Mouse (Mus musculus) cortical plate, adult 2 months (tissue): ENCODE measurements around the gene Inpp5a. TPM values are rescaled to one million over a fixed set of nuclear protein-coding genes. Genes with fewer than 3 reads are reported as not detected.

ENCODE experiments used
- H3K27ac ChIP-seq: fragments of 200-500 bp; 2 replicates; pipeline ENCODE4 v1.5.1; 2012; ENCODE audit warnings: low read length, control low read depth, inconsistent platforms; ENCODE audit not compliant: insufficient read depth
- H3K4me1 ChIP-seq: fragments of 200-500 bp; 2 replicates; pipeline ENCODE4 v1.6.1; 2011; ENCODE audit warnings: low read length; ENCODE audit not compliant: control insufficient read depth, insufficient read depth
- H3K4me3 ChIP-seq: fragments of 200-500 bp; 2 replicates; pipeline ENCODE4 v1.5.1; 2011; ENCODE audit warnings: mild to moderate bottlenecking, low read length, control low read depth; ENCODE audit not compliant: insufficient read depth
- CTCF ChIP-seq: fragments of 200-500 bp; IDR thresholded peaks from 2 replicates; pipeline ENCODE4 v1.5.1; 2011; ENCODE audit warnings: mild to moderate bottlenecking, control low read depth, low read length; ENCODE audit not compliant: insufficient read depth; ENCODE audit errors: extremely low read depth
- POLR2A ChIP-seq: fragments of 200-500 bp; IDR thresholded peaks from 2 replicates; pipeline ENCODE4 v1.6.1; 2011; ENCODE audit warnings: mild to moderate bottlenecking, low read length, control low read depth; ENCODE audit not compliant: insufficient read depth; ENCODE audit errors: extremely low read depth
- polyA plus RNA-seq: library from polyadenylated mRNA; depleted of rRNA; stranded (reverse); fragments of >200 nt; gene quantifications from 2 replicates; pipeline ENCODE4 v1.2.3, GENCODE M21; 2012

Gene Inpp5a
- polyA plus RNA-seq, 1 experiment: 27.8 TPM

- Histone ChIP-seq H3K4me3 (no peak overlapping the region), H3K27ac (no peak overlapping the region), H3K4me1 (peaks cover 9% of the 10 kb centered on the region)
- TF ChIP-seq POLR2A: no peak
- no peak for TF ChIP-seq CTCF
Observed at GRCm38 (mm10) chr7:139467896-139468279, 79.0 kb downstream of the Inpp5a start.

- Histone ChIP-seq H3K27ac (no peak overlapping the region), H3K4me1 (peaks cover 11% of the 10 kb centered on the region), H3K4me3 (no peak overlapping the region)
- TF ChIP-seq POLR2A (no peak), CTCF (no peak)
Observed at GRCm38 (mm10) chr7:139468440-139468839, 79.5 kb downstream of the Inpp5a start.

- TF ChIP-seq CTCF (no peak), POLR2A (no peak)
- Histone ChIP-seq H3K27ac (no peak overlapping the region), H3K4me1 (peaks cover 11% of the 10 kb centered on the region), H3K4me3 (no peak overlapping the region)
Observed at GRCm38 (mm10) chr7:139469457-139469856, 80.5 kb downstream of the Inpp5a start.

- Histone ChIP-seq H3K27ac (no peak overlapping the region), H3K4me3 (no peak overlapping the region), H3K4me1 (peaks cover 11% of the 10 kb centered on the region)
- no peak for TF ChIP-seq POLR2A
- no peak for TF ChIP-seq CTCF
Observed at GRCm38 (mm10) chr7:139470481-139470880, 81.6 kb downstream of the Inpp5a start.

GRCm38 (mm10) chr7:139472052-139472451, 83.1 kb downstream of the Inpp5a start:
- no peak overlapping the region for H3K4me3 ChIP-seq
- peaks cover 12% of the 10 kb centered on the region for H3K4me1 ChIP-seq
- H3K27ac ChIP-seq: no peak overlapping the region
- TF ChIP-seq CTCF: no peak
- TF ChIP-seq POLR2A: no peak

DNA sequence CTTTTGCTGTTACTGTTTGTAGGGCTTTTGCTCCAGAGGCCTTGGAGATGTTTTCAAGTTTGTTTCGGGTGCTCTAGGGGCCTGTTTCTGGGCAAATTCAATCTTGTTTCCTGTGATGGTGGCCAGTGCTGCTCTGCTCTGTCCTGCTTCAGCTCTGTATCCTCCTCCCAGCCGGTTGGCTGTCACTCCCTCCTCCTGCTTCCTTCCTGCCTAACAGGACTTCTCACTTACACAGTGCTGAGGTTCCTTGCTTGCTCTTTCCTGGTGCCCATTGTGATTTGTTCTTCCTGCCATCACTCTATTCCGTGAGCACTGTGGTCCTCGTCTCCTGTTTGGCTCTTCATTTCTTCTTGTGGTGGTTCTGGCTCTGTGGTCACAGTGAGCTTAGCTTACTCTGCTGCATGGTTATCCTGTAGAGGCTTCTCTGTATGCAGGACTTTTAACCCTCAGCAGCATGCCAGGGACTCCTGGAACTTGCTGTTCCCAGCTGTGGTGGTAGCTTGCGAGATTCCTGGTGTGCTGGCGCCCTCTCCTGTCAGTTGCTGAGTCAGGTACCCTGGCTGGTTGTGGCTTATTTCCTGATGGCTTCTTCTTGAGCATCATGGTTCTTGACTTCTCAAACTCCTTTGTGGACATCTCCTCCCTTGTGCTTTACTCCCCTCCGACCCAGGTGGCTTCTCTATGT, 84.1 kb downstream of the Inpp5a start:
- peak; percentile 96 for TF ChIP-seq CTCF
- TF ChIP-seq POLR2A: no peak
- Histone ChIP-seq H3K4me1 (peaks cover 12% of the 10 kb centered on the region), H3K4me3 (no peak overlapping the region), H3K27ac (no peak overlapping the region)

GRCm38 (mm10) chr7:139475896-139476295, 87.0 kb downstream of the Inpp5a start:
- Histone ChIP-seq H3K4me1 (peaks cover 14% of the 10 kb centered on the region), H3K4me3 (no peak overlapping the region), H3K27ac (no peak overlapping the region)
- TF ChIP-seq CTCF (peak; percentile 64), POLR2A (no peak)

DNA sequence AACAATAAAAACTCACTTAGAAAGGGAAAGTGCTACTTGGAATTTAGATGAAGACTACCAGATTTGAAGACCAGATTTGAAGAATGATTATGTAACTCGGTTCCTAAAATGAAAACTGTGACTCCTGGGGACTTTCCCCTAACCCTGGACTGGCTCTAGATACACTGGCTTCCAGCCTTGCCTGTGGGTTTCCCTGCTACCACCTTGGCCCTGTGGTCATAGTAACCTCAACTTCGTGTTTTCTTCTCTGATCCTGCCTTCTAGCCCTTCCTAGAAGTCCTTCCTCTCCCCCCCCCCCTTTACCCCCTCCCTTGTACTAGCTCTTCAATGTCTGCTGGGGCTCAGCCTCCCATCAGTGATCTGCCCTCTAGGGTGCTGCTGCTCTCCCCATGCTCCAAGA, 87.8 kb downstream of the Inpp5a start:
- Histone ChIP-seq H3K27ac (no peak overlapping the region), H3K4me3 (no peak overlapping the region), H3K4me1 (peaks cover 11% of the 10 kb centered on the region)
- TF ChIP-seq POLR2A: no peak
- no peak for TF ChIP-seq CTCF

DNA sequence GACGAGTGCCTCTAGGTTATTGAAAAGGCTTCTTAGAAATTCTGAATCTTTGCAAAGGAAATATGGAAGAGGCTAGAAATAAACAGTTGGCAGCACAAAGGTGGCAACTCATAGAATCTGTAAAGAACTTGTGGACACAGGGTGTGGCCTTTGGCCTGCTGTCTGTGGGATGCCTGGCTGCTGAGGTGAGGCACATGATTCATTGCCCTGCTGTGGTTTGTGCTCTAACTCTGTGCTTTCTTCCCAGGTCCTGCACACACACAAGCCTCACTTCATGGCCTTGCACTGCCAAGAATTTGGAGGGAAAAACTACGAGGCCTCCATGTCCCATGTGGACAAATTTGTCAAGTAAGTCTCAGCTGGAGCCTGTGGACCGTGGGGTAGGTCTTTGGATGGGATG, 88.8 kb downstream of the Inpp5a start:
- Histone ChIP-seq H3K4me1 (peaks cover 6% of the 10 kb centered on the region), H3K27ac (no peak overlapping the region), H3K4me3 (no peak overlapping the region)
- TF ChIP-seq CTCF (no peak), POLR2A (no peak)

DNA sequence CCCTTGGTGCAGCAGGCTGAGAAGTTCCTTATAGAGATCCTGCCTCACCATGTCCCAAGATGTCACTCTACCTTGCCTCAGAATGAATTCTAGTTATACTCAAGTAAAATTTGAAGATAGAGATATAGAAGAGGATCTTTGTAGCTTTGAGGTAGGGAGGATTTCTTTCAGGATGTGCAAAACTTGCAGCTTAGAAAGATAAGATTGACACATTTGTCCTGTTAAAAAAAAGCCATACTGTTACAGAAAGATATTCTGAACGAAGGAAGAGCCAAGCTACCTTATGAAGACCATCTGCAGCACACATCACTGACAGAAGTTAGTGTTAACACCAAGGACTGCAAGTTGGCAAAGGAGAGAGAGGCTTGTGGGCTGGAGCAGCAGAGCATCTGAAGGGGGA, 90.2 kb downstream of the Inpp5a start:
- Histone ChIP-seq H3K4me1 (0 out of 2 replicates have a peak, but pooled peaks cover 3% of the 10 kb centered on the region), H3K27ac (peak overlapping the region; percentile 78), H3K4me3 (no peak overlapping the region)
- no peak for TF ChIP-seq CTCF
- no peak for TF ChIP-seq POLR2A

- 0 out of 2 replicates have a peak, but pooled peaks cover 3% of the 10 kb centered on the region for H3K4me1 ChIP-seq
- peak overlapping the region; percentile 78 for H3K27ac ChIP-seq
- TF ChIP-seq CTCF (no peak), POLR2A (no peak)
- H3K4me3 ChIP-seq: no peak overlapping the region
Observed at GRCm38 (mm10) chr7:139479626-139480025, 90.7 kb downstream of the Inpp5a start.
